In genomic region chr10:75585876-75586552, GRCm38 (mm10) we compare ENCODE assay signal across 7 mouse cellular contexts. TPM values are rescaled to one million over a fixed set of nuclear protein-coding genes. Genes with fewer than 3 reads are reported as not detected.
A peak's percentile ranks its signal among the peaks of the same experiment; 100 is the strongest.
DNase-seq lines count a peak whose midpoint lies in the region; ATAC-seq lines count a peak whose summit lies in the region.

No protein-coding gene starts in this region.

- no peak overlapping the region for H3K9ac ChIP-seq in midbrain, embryonic 14.5 days (replicated peaks; ENCODE audit: low read length)

- intact Hi-C loops in left cerebral cortex, postnatal 4 days (cut with DNase I): loop anchor here (10.0 kb wide), 2 partner anchors 119 to 369 kb away; partner anchors contain the start of gene Gm5134

- H3K36me3 ChIP-seq in embryonic facial prominence, embryonic 10.5 days (replicated peaks): no peaks in the 10 kb centered on the region
- H3K36me3 ChIP-seq in midbrain, embryonic 14.5 days (ENCODE audit: control insufficient read depth, insufficient read depth, low read length): no peaks in the 10 kb centered on the region

- peak; percentile 93 for DNase-seq in adrenal gland, postnatal 10 days
- DNase-seq in embryonic facial prominence, embryonic 10.5 days (ENCODE audit: low spot score): peak; percentile 90
- peak; percentile 98 for DNase-seq in heart, adult 11 months
- DNase-seq in kidney, adult 11 months: peak; percentile 73
- peak; percentile 91 for DNase-seq in left cerebral cortex, postnatal 4 days
- peak; percentile 95 for DNase-seq in midbrain, embryonic 14.5 days
- DNase-seq in spleen, adult 18-20 months: peak; percentile 71 to 92

- peak overlapping the region; percentile 25; the same call in 1 of the 2 replicates for H3K4me2 ChIP-seq in midbrain, embryonic 14.5 days (ENCODE audit: low read length)

- peaks cover 18% of the 10 kb centered on the region for H3K27me3 ChIP-seq in embryonic facial prominence, embryonic 10.5 days (replicated peaks; ENCODE audit: low read depth, poor library complexity, severe bottlenecking)
- no peaks in the 10 kb centered on the region for H3K27me3 ChIP-seq in midbrain, embryonic 14.5 days (ENCODE audit: control insufficient read depth, insufficient read depth, low read length)

- WGBS in embryonic facial prominence, embryonic 10.5 days: 23% methylated on average over 20 of the region's 20 CpGs
- 21% methylated on average over 20 of the region's 20 CpGs for WGBS in midbrain, embryonic 14.5 days

- no peaks in the 10 kb centered on the region for H3K9me3 ChIP-seq in embryonic facial prominence, embryonic 10.5 days
- H3K9me3 ChIP-seq in midbrain, embryonic 14.5 days (ENCODE audit: control insufficient read depth, low read length): no peaks in the 10 kb centered on the region

- peak overlapping the region; percentile 37 for H3K4me3 ChIP-seq in embryonic facial prominence, embryonic 10.5 days
- H3K4me3 ChIP-seq in midbrain, embryonic 14.5 days (replicated peaks; ENCODE audit: low read depth, low read length): no peak overlapping the region

- ATAC-seq in midbrain, embryonic 14.5 days (ENCODE audit: low FRiP score, low TSS enrichment): peak; percentile 65; the same call in 1 of the 2 replicates

- H3K27ac ChIP-seq in embryonic facial prominence, embryonic 10.5 days (replicated peaks): no peak overlapping the region
- H3K27ac ChIP-seq in midbrain, embryonic 14.5 days (replicated peaks; ENCODE audit: low read depth, low read length): no peak overlapping the region

- H3K4me1 ChIP-seq in embryonic facial prominence, embryonic 10.5 days: peaks cover 22% of the 10 kb centered on the region
- no peaks in the 10 kb centered on the region; the same call in 1 of the 2 replicates for H3K4me1 ChIP-seq in midbrain, embryonic 14.5 days (ENCODE audit: control insufficient read depth, insufficient read depth, low read length)

RNA-seq across cellular contexts. Expression of gene Ggt5, which starts 3.1 kb away (rescaled TPM):
- total RNA-seq in adrenal gland, postnatal 10 days (2021): 1 to 10 TPM; 7.3 to 8.3 TPM
- 0.75 and 0.77 TPM in 2 replicates for polyA plus RNA-seq in embryonic facial prominence, embryonic 10.5 days (2016; fragmentation: Nextera tagmentation; extraction: Ambion mirVana)
- 1 to 10 TPM; 1.9 to 3.0 TPM for total RNA-seq in left cerebral cortex, postnatal 4 days (2021)
- polyA plus RNA-seq in midbrain, embryonic 14.5 days (2014; fragmentation: Nextera tagmentation; extraction: Ambion mirVana): 0.97 and 1.9 TPM in 2 replicates

RNA-seq across cellular contexts. Expression of gene Ggt1, which starts 24.6 kb away (rescaled TPM):
- total RNA-seq in adrenal gland, postnatal 10 days (2021): under 1 TPM; 0.48 to 0.88 TPM
- 1.5 and 2.3 TPM in 2 replicates for polyA plus RNA-seq in embryonic facial prominence, embryonic 10.5 days (2016; fragmentation: Nextera tagmentation; extraction: Ambion mirVana)
- total RNA-seq in left cerebral cortex, postnatal 4 days (2021): 1 to 10 TPM; 3.1 to 3.5 TPM
- 2.3 and 2.6 TPM in 2 replicates for polyA plus RNA-seq in midbrain, embryonic 14.5 days (2014; fragmentation: Nextera tagmentation; extraction: Ambion mirVana)

RNA-seq across cellular contexts. Expression of gene Lrrc75b, which starts 25.9 kb away (rescaled TPM):
- 1 to 10 TPM; 1.1 to 3.9 TPM for total RNA-seq in adrenal gland, postnatal 10 days (2021)
- polyA plus RNA-seq in embryonic facial prominence, embryonic 10.5 days (2016; fragmentation: Nextera tagmentation; extraction: Ambion mirVana): 1.6 and 2.3 TPM in 2 replicates
- total RNA-seq in left cerebral cortex, postnatal 4 days (2021): 10 to 100 TPM; 46.4 to 49.0 TPM
- 30.4 and 32.9 TPM in 2 replicates for polyA plus RNA-seq in midbrain, embryonic 14.5 days (2014; fragmentation: Nextera tagmentation; extraction: Ambion mirVana)

RNA-seq across cellular contexts. Expression of gene Susd2, which starts 57.8 kb away (rescaled TPM):
- 1 to 10 TPM; 7.3 to 9.0 TPM for total RNA-seq in adrenal gland, postnatal 10 days (2021)
- polyA plus RNA-seq in embryonic facial prominence, embryonic 10.5 days (2016; fragmentation: Nextera tagmentation; extraction: Ambion mirVana): 1.6 and 1.8 TPM in 2 replicates
- 1 to 10 TPM; 1.6 to 2.5 TPM for total RNA-seq in left cerebral cortex, postnatal 4 days (2021)
- polyA plus RNA-seq in midbrain, embryonic 14.5 days (2014; fragmentation: Nextera tagmentation; extraction: Ambion mirVana): 2.3 and 2.5 TPM in 2 replicates

Comparison
In these comparisons a context has a peak if more than half of its experiments do, and no peak if none do; other contexts are left out.
1. RNA of gene Lrrc75b, which starts 25.9 kb away (total RNA-seq): 46.4 to 49.0 TPM in left cerebral cortex, postnatal 4 days; 1.1 to 3.9 TPM in adrenal gland, postnatal 10 days; every median in the first group is over 4 times any median in the second.
2. Peak in every context shown above with its lines, with median percentiles within 50 percentile points of each other: DNase-seq.